Mouse (Mus musculus) liver, embryonic 14.5 days (tissue): Measurements from ENCODE around the gene AA792892.
"Not testable (repeated sequence)": the region's sequence is repeated elsewhere in the genome, so short reads cannot be mapped to it uniquely, and the experiment has no call there.

Experiments used
- CTCF ChIP-seq: IDR thresholded peaks from 2 replicates; pipeline ENCODE4 v1.5.1; 2016; ENCODE audit warnings: antibody characterized with exemption, low read depth, control low read depth
- EP300 ChIP-seq: IDR thresholded peaks from 2 replicates; pipeline ENCODE4 v1.6.1; 2016; ENCODE audit warnings: antibody characterized with exemption, low read depth

DNA sequence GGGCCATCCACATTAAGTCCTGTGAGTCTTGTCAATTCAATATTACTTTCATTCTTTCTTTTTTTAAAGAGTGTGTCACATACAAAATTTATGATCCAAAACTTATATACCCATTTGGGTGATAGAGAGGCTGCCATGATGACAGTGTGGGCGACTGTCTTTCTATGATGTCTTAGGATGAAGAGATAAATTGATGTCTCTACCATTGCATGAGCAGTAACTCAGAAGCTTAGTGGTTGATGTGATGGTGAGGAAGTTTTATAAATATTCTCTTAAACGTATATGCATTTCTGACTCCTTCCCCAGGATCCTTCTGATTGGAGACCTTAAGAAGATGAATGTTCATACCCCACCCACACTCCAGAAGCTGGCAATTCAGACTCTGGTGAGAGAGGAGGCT lies 25.4 kb upstream of the AA792892 start, which contains the start of gene Gm6502:
- not testable (repeated sequence) for TF ChIP-seq CTCF, EP300
